Mouse (Mus musculus): Measurements from ENCODE around the gene Rptor.

DNA sequence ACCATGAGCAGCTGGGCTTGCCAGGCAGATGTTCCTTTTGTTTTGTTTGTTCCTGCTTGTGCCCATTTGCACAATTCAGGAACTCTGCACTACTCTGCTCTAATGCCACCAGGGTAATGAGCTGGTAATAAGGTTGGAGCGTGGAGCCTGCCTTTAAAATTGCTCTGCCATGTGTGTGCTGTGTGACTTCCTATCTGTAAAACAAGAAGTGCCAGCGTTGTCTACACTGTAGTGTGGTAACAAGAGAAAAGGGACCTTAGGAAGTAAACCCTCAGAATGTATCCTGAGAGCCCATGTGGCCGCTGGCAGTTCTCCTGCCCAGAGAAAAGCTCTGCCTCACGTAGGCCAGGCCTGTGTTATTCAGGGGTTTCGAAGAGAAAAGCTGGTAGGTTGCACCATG, 108.1 kb downstream of the Rptor start:
- TF ChIP-seq POLR2A (IDR thresholded peaks at IDR 0.05; ENCODE audit: extremely low read depth, insufficient read depth, low read length) = no peak
- no peak for TF ChIP-seq CTCF (IDR thresholded peaks at IDR 0.05; ENCODE audit: extremely low read depth, insufficient read depth, low read length)
